Mouse (Mus musculus) liver, embryonic 14.5 days (tissue): ENCODE results near the gene Grip1.

Source experiments
- CTCF ChIP-seq: IDR thresholded peaks from 2 replicates; pipeline ENCODE4 v1.5.1; 2016; ENCODE audit warnings: antibody characterized with exemption, low read depth, control low read depth
- EP300 ChIP-seq: IDR thresholded peaks from 2 replicates; pipeline ENCODE4 v1.6.1; 2016; ENCODE audit warnings: antibody characterized with exemption, low read depth

- TF ChIP-seq CTCF (no peak), EP300 (no peak)
Measured at GRCm38 (mm10) chr10:119575780-119576179, 122.2 kb downstream of the Grip1 start.
